Mouse (Mus musculus) embryonic facial prominence, embryonic 13.5 days (tissue): ENCODE measurements at regions not wholly inside any gene's neighbourhood (a gene's known extent, or its start where the extent isn't known, plus 50 kb on each side); places are given as distances from the start of the nearest gene placed in this dataset.

Source experiments
- ATAC-seq: fragments of 200-750 bp; cut with Nextera tagmentation; 2 replicates; pipeline ENCODE4 v1.8.0; 2017; ENCODE audit warnings: low read depth; ENCODE audit not compliant: insufficient number of reproducible peaks, insufficient read depth, low FRiP score, low TSS enrichment
- H3K27ac ChIP-seq: fragments of 300-500 bp; sonication (generic); 2 replicates; pipeline ENCODE4 v1.5.1; 2015; ENCODE audit warnings: moderate library complexity, mild to moderate bottlenecking, inconsistent platforms
- H3K27me3 ChIP-seq: fragments of 300-500 bp; sonication (generic); 2 replicates; pipeline ENCODE4 v1.6.1; 2015; ENCODE audit warnings: mild to moderate bottlenecking, inconsistent platforms
- H3K36me3 ChIP-seq: fragments of 300-500 bp; sonication (generic); 2 replicates; pipeline ENCODE4 v1.6.1; 2015; ENCODE audit warnings: mild to moderate bottlenecking, inconsistent platforms
- H3K4me1 ChIP-seq: fragments of 300-500 bp; sonication (generic); 2 replicates; pipeline ENCODE4 v1.6.1; 2015; ENCODE audit warnings: inconsistent platforms
- H3K4me2 ChIP-seq: fragments of 300-500 bp; sonication (generic); 2 replicates; pipeline ENCODE4 v1.6.1; 2015; ENCODE audit warnings: moderate library complexity, mild to moderate bottlenecking, inconsistent platforms
- H3K4me3 ChIP-seq: fragments of 300-500 bp; sonication (generic); 2 replicates; pipeline ENCODE4 v1.5.1; 2015; ENCODE audit warnings: mild to moderate bottlenecking, inconsistent platforms
- H3K9ac ChIP-seq: fragments of 300-500 bp; sonication (generic); 2 replicates; pipeline ENCODE4 v1.6.1; 2015; ENCODE audit warnings: mild to moderate bottlenecking, inconsistent platforms
- H3K9me3 ChIP-seq: fragments of 300-500 bp; sonication (generic); 2 replicates; pipeline ENCODE4 v1.6.1; 2016; ENCODE audit warnings: inconsistent platforms
- WGBS: fragments of 180-500 bp; shearing (Covaris S2); methylation state at CpG from one replicate; pipeline ENCODE4 v1.1.7; 2015; ENCODE audit warnings: mixed read lengths; 5-methylcytosine and 5-hydroxymethylcytosine counted together

DNA sequence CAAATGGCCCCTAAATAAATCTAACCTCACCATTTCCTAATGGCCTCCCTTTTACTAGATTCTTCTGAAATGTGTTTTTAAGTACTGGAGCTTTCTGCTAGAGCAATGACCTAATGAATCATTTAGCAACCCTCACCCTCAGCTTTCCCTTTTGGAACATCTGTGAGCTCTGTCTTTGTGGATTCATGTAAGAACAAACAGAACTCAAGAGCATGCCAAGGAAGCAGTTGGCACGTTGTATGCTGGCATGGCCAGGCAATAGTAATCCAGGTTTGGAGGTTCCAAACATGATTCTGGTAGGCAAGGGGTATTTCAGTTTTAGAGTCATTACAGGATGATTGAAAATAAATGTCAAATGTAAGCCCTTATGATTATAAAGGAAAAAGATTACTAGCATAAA, 240.9 kb upstream of the Tbl1xr1 start:
- H3K27ac ChIP-seq: no peak overlapping the region
- no peak overlapping the region for H3K9ac ChIP-seq
- H3K36me3 ChIP-seq: no peaks in the 10 kb centered on the region
- no peak for ATAC-seq
- WGBS: 91% methylated on average over 1 of the region's 1 CpGs
- H3K27me3 ChIP-seq: no peaks in the 10 kb centered on the region
- no peaks in the 10 kb centered on the region for H3K9me3 ChIP-seq
- no peak overlapping the region for H3K4me3 ChIP-seq
- no peak overlapping the region for H3K4me2 ChIP-seq
- H3K4me1 ChIP-seq: no peaks in the 10 kb centered on the region

DNA sequence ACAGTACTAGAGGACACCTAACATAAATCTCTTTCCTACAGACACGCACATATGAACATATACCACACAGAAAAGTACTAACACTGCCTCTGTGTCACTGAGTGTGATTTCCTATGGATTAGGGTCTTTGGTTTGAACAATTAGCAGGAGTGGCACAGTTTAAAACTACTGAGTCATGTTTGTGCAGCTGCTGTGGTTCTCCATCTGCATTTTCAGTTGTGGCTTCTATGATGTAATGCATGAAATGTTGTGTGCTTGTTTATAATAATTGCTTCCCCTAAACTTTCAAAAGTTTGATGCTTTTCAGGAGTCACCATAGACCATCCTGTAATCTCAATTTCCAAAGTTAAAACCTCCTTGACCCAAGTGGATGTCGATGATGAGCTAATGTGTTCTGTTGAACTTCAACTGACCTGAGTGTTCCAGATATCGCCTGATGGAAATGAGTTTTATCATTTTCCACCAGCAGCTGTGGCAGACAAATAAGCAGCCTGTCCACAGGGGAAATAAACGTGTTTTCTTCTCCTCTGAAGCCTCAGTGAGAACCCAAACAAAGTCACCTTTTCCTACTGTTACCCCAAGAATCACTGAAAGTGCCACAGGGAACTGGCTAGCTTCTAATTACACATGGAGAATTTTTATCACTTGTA, 239.0 kb upstream of the Tbl1xr1 start:
- Histone ChIP-seq H3K9ac (no peak overlapping the region), H3K4me1 (no peaks in the 10 kb centered on the region), H3K9me3 (no peaks in the 10 kb centered on the region), H3K4me2 (no peak overlapping the region), H3K27me3 (no peaks in the 10 kb centered on the region), H3K36me3 (no peaks in the 10 kb centered on the region), H3K4me3 (no peak overlapping the region), H3K27ac (no peak overlapping the region)
- WGBS: 69% methylated on average over 4 of the region's 4 CpGs
- ATAC-seq: no peak

DNA sequence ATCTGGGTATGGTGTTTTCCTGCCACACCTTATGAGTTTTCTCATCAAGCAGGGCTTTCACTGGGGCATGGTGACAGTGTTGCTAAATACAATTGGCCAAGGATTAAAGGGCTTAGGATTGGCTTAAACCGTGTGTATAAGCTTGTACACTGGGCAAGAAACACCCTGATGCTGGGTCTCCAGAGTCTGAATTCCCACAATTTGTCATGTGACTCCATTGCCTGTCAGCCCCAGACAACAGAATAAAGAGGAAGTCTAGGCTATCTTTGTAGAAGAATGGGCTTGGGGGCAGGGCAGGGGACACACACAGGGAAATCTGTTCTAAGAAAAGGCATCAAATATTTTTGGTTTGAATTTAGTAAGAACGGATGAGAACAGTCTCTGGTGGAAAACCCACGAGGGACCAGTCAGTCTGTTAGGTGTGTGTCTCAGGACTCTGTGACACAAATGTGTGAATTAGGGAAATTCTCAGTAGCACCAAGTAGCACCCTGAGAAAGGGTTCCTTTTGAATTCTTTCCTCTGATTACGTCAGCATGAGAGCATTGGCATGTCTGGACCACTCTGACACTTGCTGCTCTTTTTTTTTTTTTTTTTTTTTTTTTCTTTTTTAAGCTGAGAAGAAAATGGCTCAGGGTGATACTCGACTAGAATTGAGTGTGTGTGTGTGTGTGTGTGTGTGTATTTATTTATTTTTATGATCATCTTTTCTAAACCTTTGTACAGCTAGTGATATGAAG, 235.5 kb upstream of the Tbl1xr1 start:
- no peaks in the 10 kb centered on the region for H3K9me3 ChIP-seq
- no peaks in the 10 kb centered on the region for H3K36me3 ChIP-seq
- H3K4me1 ChIP-seq: no peaks in the 10 kb centered on the region
- ATAC-seq: no peak
- no peaks in the 10 kb centered on the region for H3K27me3 ChIP-seq
- H3K4me2 ChIP-seq: no peak overlapping the region
- no peak overlapping the region for H3K27ac ChIP-seq
- WGBS: 59% methylated on average over 5 of the region's 5 CpGs
- H3K9ac ChIP-seq: no peak overlapping the region
- H3K4me3 ChIP-seq: no peak overlapping the region

DNA sequence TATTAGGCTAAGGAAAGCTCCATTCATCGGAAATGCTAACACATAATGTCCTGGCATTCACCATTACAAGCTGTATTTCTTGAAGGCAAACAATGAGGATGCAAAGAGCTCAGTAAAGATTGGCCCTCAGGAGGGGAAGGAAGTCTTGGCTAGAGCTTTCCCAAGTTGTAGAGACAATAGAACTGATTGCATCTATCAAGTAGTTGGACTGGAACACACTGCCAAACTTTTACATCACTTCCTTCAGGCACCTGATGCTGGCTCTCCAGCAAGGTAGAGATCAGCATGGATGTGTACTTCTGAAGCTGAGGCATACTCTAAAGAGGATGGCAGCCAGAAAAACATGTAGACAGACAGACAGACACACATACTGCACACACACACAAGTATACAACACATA, 234.9 kb upstream of the Tbl1xr1 start:
- H3K27ac ChIP-seq: no peak overlapping the region
- no peaks in the 10 kb centered on the region for H3K27me3 ChIP-seq
- H3K36me3 ChIP-seq: no peaks in the 10 kb centered on the region
- H3K4me3 ChIP-seq: no peak overlapping the region
- ATAC-seq: no peak
- H3K9ac ChIP-seq: no peak overlapping the region
- 80% methylated on average over 1 of the region's 1 CpGs for WGBS
- H3K9me3 ChIP-seq: no peaks in the 10 kb centered on the region
- no peak overlapping the region for H3K4me2 ChIP-seq
- H3K4me1 ChIP-seq: no peaks in the 10 kb centered on the region

DNA sequence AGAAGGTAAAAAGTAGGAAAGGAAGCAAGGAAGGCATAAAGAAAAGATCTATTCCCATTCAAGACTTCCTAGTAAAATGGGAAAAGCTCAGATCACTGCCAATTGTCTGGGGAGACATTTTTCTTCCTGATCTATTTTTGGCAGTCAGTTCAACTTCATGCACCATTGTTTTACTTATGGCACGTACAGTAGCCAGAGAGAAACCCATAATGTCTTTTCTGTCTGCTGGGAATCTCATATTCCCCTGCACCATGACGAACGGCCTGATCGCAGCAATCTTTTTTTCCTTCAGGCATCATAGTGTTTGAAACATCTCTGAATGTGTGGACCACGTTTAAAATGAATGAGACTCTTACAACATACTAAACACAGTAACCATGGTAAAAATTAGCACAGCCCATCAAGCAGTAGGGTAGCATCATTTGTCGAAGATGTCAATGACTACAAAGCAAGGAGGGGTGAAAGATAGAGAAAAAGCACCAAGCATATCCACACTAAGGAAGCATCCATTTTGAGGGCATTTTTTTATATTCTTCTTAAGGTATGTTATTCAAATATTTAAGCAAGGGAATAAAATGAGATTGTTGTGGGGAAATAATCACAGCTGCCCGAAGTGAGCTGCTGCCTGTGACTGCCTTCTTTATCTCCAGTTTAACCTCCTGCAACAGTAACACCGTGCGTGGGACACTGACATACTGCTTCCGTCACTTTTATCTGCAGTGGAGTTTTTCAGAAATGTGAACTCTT, 233.7 kb upstream of the Tbl1xr1 start:
- WGBS: 61% methylated on average over 10 of the region's 10 CpGs
- H3K27ac ChIP-seq: no peak overlapping the region

DNA sequence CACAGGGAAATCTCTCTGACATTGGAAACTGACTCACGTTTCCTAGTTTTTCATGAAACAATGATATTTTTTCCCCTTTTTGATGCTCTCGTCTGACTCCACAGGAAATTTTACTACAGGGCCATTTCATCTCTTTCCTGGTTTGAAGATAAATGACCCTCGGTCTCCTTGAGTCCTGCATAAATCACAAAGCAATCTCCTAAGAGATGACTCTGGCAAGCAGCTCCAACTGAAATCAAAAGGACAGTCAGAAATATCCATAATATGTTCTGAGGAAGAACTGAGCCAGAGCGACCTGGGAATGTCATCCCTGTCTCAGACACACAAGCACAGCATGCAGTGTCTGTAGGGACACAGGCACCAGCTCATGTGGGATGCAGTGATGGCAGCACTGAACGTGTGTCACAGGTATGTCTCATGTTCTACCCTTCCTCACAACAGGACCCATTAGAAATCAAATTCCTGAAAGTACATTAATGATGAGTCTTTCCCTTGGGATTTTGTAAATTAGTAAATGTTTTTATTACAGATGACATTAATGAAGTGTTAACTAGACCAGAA, 233.1 kb upstream of the Tbl1xr1 start:
- Histone ChIP-seq H3K27me3 (no peaks in the 10 kb centered on the region), H3K27ac (no peak overlapping the region), H3K4me2 (no peak overlapping the region), H3K4me1 (no peaks in the 10 kb centered on the region), H3K4me3 (no peak overlapping the region), H3K9ac (no peak overlapping the region), H3K9me3 (no peaks in the 10 kb centered on the region), H3K36me3 (no peaks in the 10 kb centered on the region)
- WGBS: 74% methylated on average over 5 of the region's 5 CpGs
- ATAC-seq: no peak

More for the DNA sequence above, 233.7 kb upstream of the Tbl1xr1 start:
- Histone ChIP-seq H3K4me2 (no peak overlapping the region), H3K9ac (no peak overlapping the region), H3K4me3 (no peak overlapping the region), H3K9me3 (no peaks in the 10 kb centered on the region), H3K27me3 (no peaks in the 10 kb centered on the region), H3K36me3 (no peaks in the 10 kb centered on the region), H3K4me1 (no peaks in the 10 kb centered on the region)
- ATAC-seq: no peak

DNA sequence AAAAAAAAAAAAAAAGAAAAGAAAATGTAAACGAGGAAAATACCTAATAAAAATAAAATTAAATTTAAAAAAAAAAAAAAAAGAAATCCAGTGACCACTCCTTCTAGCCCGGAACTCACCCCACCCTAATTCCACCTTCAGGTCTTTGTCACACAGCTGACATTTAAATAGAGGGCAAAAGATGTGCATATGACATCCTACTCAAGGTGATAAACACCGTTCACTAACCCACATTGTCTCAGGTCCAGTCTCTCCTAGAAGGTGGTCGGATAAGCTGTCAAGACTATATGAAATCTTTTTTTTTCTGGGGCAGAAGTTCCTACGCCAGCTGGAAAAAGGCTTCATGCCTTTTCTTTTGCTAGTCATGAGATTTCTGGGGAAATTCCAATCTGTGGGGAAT, 226.6 kb upstream of the Tbl1xr1 start:
- Histone ChIP-seq H3K27ac (no peak overlapping the region), H3K4me2 (no peak overlapping the region), H3K9ac (no peak overlapping the region), H3K36me3 (no peaks in the 10 kb centered on the region), H3K9me3 (no peaks in the 10 kb centered on the region), H3K4me3 (no peak overlapping the region), H3K27me3 (no peaks in the 10 kb centered on the region), H3K4me1 (no peaks in the 10 kb centered on the region)
- no peak for ATAC-seq
- WGBS: 81% methylated on average over 5 of the region's 5 CpGs

DNA sequence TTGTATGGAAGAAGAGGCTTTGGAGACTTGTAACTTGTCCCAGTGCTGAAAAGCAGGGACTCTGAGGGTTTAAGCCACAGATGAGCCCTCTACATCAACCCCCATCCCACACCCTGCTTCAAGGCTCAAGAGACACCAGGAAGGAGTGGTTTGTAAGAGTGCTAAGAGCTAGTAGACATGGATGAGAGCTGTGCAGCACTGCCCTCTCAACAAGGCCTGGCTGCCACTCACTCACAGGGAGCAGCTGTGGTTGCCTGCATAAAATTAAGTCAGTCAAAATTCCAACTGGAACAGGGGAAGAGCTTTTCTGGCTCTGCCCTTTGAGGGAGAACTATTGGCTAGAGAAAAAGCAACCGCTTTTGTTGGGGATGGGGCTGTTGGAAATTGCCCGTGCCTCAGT, 225.5 kb upstream of the Tbl1xr1 start:
- Histone ChIP-seq H3K27ac (no peak overlapping the region), H3K36me3 (no peaks in the 10 kb centered on the region), H3K4me3 (no peak overlapping the region), H3K4me2 (no peak overlapping the region), H3K27me3 (no peaks in the 10 kb centered on the region), H3K9ac (no peak overlapping the region), H3K4me1 (no peaks in the 10 kb centered on the region), H3K9me3 (no peaks in the 10 kb centered on the region)
- 98% methylated on average over 2 of the region's 2 CpGs for WGBS
- no peak for ATAC-seq

DNA sequence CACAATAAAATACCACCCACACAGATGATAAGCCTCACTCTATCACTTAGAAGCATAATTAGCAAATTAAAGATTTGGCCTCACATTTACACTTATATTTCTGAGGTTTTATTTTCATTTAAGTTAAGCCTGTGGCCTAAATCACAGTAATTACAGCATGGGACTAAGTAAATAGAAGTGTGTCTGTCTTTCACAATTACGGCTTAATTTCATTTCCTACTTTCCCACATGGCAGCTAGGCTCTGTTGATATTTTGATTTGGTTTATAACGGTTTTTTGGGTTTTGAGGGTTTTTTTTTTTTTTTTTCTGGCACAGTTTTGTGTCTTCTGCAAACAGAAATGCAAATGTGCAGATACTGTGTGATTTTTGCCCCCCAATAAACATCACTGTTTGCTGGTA, 222.1 kb upstream of the Tbl1xr1 start:
- Histone ChIP-seq H3K9me3 (no peaks in the 10 kb centered on the region), H3K27ac (no peak overlapping the region), H3K4me3 (no peak overlapping the region), H3K27me3 (no peaks in the 10 kb centered on the region), H3K36me3 (no peaks in the 10 kb centered on the region), H3K4me2 (no peak overlapping the region), H3K4me1 (no peaks in the 10 kb centered on the region), H3K9ac (no peak overlapping the region)
- no peak for ATAC-seq
- 67% methylated on average over 2 of the region's 2 CpGs for whole genome bisulfite sequencing

DNA sequence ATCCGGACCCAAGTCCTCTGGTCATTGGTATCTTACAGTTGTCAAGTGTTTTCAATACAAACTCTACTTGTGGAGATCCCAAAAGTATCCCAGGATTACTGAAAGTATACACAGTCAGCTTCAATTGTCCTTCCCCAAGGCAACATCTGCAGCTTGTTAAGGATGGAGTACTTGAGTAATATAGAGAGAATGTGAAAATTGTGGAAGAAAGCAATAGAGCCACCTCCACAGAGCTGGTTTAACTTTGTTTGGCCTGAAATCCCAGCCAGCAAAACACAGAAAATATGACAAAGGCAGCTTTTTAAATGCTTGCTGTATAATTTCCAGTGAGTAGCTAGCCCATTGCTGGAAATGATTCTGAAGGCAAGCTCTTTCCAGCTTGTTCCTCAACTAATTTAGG, 217.0 kb upstream of the Tbl1xr1 start:
- Histone ChIP-seq H3K36me3 (no peaks in the 10 kb centered on the region), H3K27ac (no peak overlapping the region), H3K4me2 (no peak overlapping the region), H3K27me3 (no peaks in the 10 kb centered on the region), H3K9ac (no peak overlapping the region), H3K9me3 (no peaks in the 10 kb centered on the region), H3K4me3 (no peak overlapping the region), H3K4me1 (peaks cover 9% of the 10 kb centered on the region)
- WGBS: 75% methylated on average over 1 of the region's 1 CpGs
- ATAC-seq: no peak

DNA sequence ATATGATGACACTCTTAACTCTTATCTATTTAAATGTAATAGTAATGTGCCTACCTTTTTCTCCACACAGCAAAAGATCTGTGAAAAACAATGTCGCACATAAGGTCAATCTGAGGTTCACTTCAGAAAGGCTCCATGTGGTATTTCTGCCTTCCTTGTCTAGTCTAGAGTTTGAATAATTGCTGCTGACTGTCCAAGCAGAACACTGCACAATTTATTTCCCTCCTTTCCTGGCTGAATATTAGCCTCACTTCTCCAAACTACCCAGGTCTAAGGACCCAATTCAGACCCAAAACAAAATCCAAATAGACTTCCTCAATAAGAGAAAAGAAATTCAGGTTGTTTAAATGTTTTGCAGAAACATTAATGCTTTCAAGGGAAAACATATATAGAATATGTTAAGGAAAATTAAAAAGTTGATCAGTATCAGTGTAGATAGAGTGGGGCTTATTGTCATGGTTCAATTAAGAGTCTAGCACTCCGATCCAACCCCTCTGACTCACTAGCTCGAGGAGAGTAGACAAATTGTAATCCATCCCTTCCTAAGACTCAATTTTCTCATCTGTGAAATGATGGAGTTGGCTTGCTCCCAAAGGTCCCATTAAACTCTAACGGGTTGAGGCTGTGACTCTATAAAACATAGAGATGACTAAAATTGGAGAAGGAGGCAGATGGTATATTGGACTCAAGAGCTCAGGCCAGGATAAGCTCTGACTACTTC, 215.4 kb upstream of the Tbl1xr1 start:
- Histone ChIP-seq H3K9me3 (no peaks in the 10 kb centered on the region), H3K4me2 (no peak overlapping the region), H3K4me1 (peaks cover 9% of the 10 kb centered on the region), H3K27ac (no peak overlapping the region), H3K27me3 (no peaks in the 10 kb centered on the region), H3K9ac (no peak overlapping the region), H3K36me3 (no peaks in the 10 kb centered on the region), H3K4me3 (no peak overlapping the region)
- 54% methylated on average over 4 of the region's 4 CpGs for WGBS
- no peak for ATAC-seq
